Mouse (Mus musculus): ENCODE measurements around the gene Crybg2. TPM values are rescaled to one million over a fixed set of nuclear protein-coding genes. Genes with fewer than 3 reads are reported as not detected.

Gene Crybg2
- polyA plus RNA-seq (2015; fragmentation: Nextera tagmentation; extraction: Ambion mirVana): 3.8 and 6.6 TPM in 2 replicates

- no peaks in the 10 kb centered on the region for H3K4me1 ChIP-seq (ENCODE audit: control insufficient read depth, insufficient read depth, low read length)
- WGBS: 51% methylated on average over 28 of the region's 28 CpGs
Measured at GRCm38 (mm10) chr4:134060135-134060865, at the start of gene Crybg2. Gene Crybg2 (plus strand): TSS chr4:134060815.

GRCm38 (mm10) chr4:134011450-134012414 lies 48.9 kb upstream of the Crybg2 start:
- Histone ChIP-seq H3K36me3 (ENCODE audit: control insufficient read depth, insufficient read depth, low read length) (no peaks in the 10 kb centered on the region), H3K9me3 (replicated peaks; ENCODE audit: control insufficient read depth, low read length, poor library complexity, severe bottlenecking) (no peaks in the 10 kb centered on the region), H3K4me2 (ENCODE audit: low read length) (no peak overlapping the region), H3K9ac (ENCODE audit: low read depth, low read length) (no peak overlapping the region), H3K4me3 (ENCODE audit: low read depth, low read length) (no peak overlapping the region), H3K27ac (ENCODE audit: low read length) (no peak overlapping the region), H3K27me3 (ENCODE audit: control insufficient read depth, insufficient read depth, low read depth, low read length) (0 out of 2 replicates have a peak, but pooled peaks cover 3% of the 10 kb centered on the region), H3K4me1 (ENCODE audit: control insufficient read depth, insufficient read depth, low read length) (no peaks in the 10 kb centered on the region)
- 5% methylated on average over 16 of the region's 16 CpGs for WGBS
- ATAC-seq: no peak

More at GRCm38 (mm10) chr4:134060135-134060865, at the start of gene Crybg2:
- Histone ChIP-seq H3K4me2 (ENCODE audit: low read length) (no peak within 1 kb of the TSS), H3K27me3 (ENCODE audit: control insufficient read depth, insufficient read depth, low read depth, low read length) (peaks cover 3% of the 10 kb centered on the region; the same call in 1 of the 2 replicates), H3K9me3 (replicated peaks; ENCODE audit: control insufficient read depth, low read length, poor library complexity, severe bottlenecking) (no peaks in the 10 kb centered on the region), H3K27ac (ENCODE audit: low read length) (no peak within 1 kb of the TSS), H3K9ac (ENCODE audit: low read depth, low read length) (no peak within 1 kb of the TSS), H3K4me3 (ENCODE audit: low read depth, low read length) (no peak within 1 kb of the TSS), H3K36me3 (ENCODE audit: control insufficient read depth, insufficient read depth, low read length) (no peaks in the 10 kb centered on the region)
- no peak for ATAC-seq

- Histone ChIP-seq H3K4me1 (ENCODE audit: control insufficient read depth, insufficient read depth, low read length) (peaks cover 10% of the 10 kb centered on the region), H3K9ac (ENCODE audit: low read depth, low read length) (no peak overlapping the region), H3K9me3 (replicated peaks; ENCODE audit: control insufficient read depth, low read length, poor library complexity, severe bottlenecking) (no peaks in the 10 kb centered on the region), H3K4me3 (ENCODE audit: low read depth, low read length) (no peak overlapping the region), H3K27me3 (ENCODE audit: control insufficient read depth, insufficient read depth, low read depth, low read length) (peaks cover 10% of the 10 kb centered on the region; the same call in 1 of the 2 replicates), H3K27ac (ENCODE audit: low read length) (no peak overlapping the region), H3K4me2 (ENCODE audit: low read length) (no peak overlapping the region), H3K36me3 (ENCODE audit: control insufficient read depth, insufficient read depth, low read length) (no peaks in the 10 kb centered on the region)
- 0 out of 2 replicates have a peak, but pooled peaks have one; percentile 28 for ATAC-seq
- 46% methylated on average over 12 of the region's 12 CpGs for WGBS
Measured at GRCm38 (mm10) chr4:134012858-134013528, 47.6 kb upstream of the Crybg2 start.

DNA sequence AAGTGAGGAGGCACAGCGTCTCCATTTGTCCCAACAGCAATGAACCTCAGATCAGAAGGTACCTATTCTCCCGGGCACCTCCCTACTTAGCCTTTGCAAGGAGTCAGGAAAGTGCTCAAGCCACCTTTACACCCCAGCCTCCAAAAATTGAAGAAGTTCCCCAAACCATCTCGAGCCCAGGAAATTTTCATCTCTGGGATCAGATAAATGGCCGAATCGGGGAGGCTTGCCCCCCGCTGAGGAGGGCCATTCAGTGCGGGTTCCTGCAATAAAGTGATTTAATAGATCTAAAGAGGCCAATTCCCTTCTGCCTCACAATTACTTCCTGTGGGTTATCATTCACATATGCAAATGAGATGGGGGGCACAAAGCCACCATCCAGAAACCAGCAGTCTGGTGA lies 44.4 kb upstream of the Crybg2 start:
- Histone ChIP-seq H3K9me3 (replicated peaks; ENCODE audit: control insufficient read depth, low read length, poor library complexity, severe bottlenecking) (no peaks in the 10 kb centered on the region), H3K9ac (ENCODE audit: low read depth, low read length) (no peak overlapping the region), H3K27me3 (ENCODE audit: control insufficient read depth, insufficient read depth, low read depth, low read length) (peaks cover 20% of the 10 kb centered on the region), H3K27ac (ENCODE audit: low read length) (no peak overlapping the region), H3K4me2 (ENCODE audit: low read length) (no peak overlapping the region), H3K36me3 (ENCODE audit: control insufficient read depth, insufficient read depth, low read length) (no peaks in the 10 kb centered on the region), H3K4me3 (ENCODE audit: low read depth, low read length) (no peak overlapping the region), H3K4me1 (ENCODE audit: control insufficient read depth, insufficient read depth, low read length) (peaks cover 26% of the 10 kb centered on the region)
- WGBS: 4% methylated on average over 7 of the region's 7 CpGs
- ATAC-seq: no peak

DNA sequence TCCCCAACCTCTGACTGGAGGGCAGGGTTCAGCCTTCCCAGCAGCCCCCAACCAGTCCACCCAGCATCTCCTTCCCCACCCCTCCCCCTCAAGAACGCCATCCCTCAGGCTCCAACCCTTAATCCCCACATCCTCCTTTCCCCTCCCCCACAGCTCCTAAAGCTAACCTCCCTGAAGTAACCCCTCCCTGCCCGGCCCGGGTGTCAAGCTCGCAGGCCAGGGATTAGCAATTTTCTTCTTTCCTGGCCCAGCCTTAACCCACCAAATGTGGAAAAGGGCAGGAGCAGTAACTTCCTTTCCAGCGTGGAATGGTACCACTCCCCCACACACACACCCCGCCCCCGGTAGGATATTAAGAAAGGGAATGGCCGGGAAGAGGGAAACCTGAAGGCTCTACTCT lies 43.8 kb upstream of the Crybg2 start:
- ATAC-seq: no peak
- no peaks in the 10 kb centered on the region for H3K9me3 ChIP-seq (replicated peaks; ENCODE audit: control insufficient read depth, low read length, poor library complexity, severe bottlenecking)
- H3K4me3 ChIP-seq (ENCODE audit: low read depth, low read length): no peak overlapping the region
- no peak overlapping the region for H3K9ac ChIP-seq (ENCODE audit: low read depth, low read length)
- 2% methylated on average over 8 of the region's 8 CpGs for WGBS
- no peaks in the 10 kb centered on the region for H3K36me3 ChIP-seq (ENCODE audit: control insufficient read depth, insufficient read depth, low read length)
- peak overlapping the region; percentile 63; the same call in 1 of the 2 replicates for H3K4me2 ChIP-seq (ENCODE audit: low read length)
- H3K27ac ChIP-seq (ENCODE audit: low read length): no peak overlapping the region
- peaks cover 17% of the 10 kb centered on the region for H3K27me3 ChIP-seq (ENCODE audit: control insufficient read depth, insufficient read depth, low read depth, low read length)
- H3K4me1 ChIP-seq (ENCODE audit: control insufficient read depth, insufficient read depth, low read length): peaks cover 26% of the 10 kb centered on the region

DNA sequence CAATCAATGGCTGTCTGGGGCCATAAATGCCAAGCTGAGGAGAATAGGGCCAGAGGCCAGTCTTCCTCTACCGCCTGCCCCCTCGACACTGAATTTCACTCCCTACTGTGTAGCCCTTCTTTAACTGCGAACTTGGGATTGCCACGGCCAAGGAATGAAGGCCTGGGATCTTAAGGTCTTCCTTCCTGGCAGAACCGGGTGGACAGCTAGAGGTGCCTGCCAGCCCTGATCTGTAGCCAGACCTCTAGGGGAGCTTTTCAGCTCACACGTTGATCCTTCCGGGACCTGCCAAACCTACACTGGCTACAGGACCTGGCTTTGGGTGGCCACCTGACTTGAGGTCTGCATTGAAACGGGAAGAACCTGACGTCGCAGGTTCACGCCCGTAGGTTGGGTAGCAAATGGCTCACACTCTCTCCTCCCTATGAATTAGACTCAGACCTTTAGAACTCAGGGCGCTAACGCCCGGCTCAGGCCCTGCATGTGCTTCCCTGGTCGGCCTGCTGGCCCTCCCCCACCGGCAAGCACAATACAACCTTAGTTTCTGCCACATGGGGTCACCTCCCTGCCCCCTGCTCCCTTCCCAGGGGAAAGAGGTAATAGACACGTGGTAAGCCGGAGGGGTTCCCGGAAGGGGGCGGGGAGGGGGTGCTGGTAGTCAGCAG lies 43.3 kb upstream of the Crybg2 start:
- Histone ChIP-seq H3K27ac (ENCODE audit: low read length) (no peak overlapping the region), H3K4me1 (ENCODE audit: control insufficient read depth, insufficient read depth, low read length) (peaks cover 26% of the 10 kb centered on the region), H3K9ac (ENCODE audit: low read depth, low read length) (peak overlapping the region; percentile 52; the same call in 1 of the 2 replicates), H3K4me3 (ENCODE audit: low read depth, low read length) (peak overlapping the region; percentile 37), H3K9me3 (replicated peaks; ENCODE audit: control insufficient read depth, low read length, poor library complexity, severe bottlenecking) (no peaks in the 10 kb centered on the region), H3K27me3 (ENCODE audit: control insufficient read depth, insufficient read depth, low read depth, low read length) (peaks cover 17% of the 10 kb centered on the region), H3K4me2 (ENCODE audit: low read length) (peak overlapping the region; percentile 63), H3K36me3 (ENCODE audit: control insufficient read depth, insufficient read depth, low read length) (no peaks in the 10 kb centered on the region)
- ATAC-seq: no peak
- WGBS: 2% methylated on average over 21 of the region's 21 CpGs

- H3K9ac ChIP-seq (ENCODE audit: low read depth, low read length): peak overlapping the region; percentile 52
- peaks cover 17% of the 10 kb centered on the region for H3K27me3 ChIP-seq (ENCODE audit: control insufficient read depth, insufficient read depth, low read depth, low read length)
- no peak overlapping the region for H3K27ac ChIP-seq (ENCODE audit: low read length)
- H3K4me3 ChIP-seq (ENCODE audit: low read depth, low read length): peak overlapping the region; percentile 37
- WGBS: 0% methylated on average over 44 of the region's 46 CpGs
- H3K36me3 ChIP-seq (ENCODE audit: control insufficient read depth, insufficient read depth, low read length): no peaks in the 10 kb centered on the region
- H3K4me2 ChIP-seq (ENCODE audit: low read length): peak overlapping the region; percentile 63
- no peak for ATAC-seq
- no peaks in the 10 kb centered on the region for H3K9me3 ChIP-seq (replicated peaks; ENCODE audit: control insufficient read depth, low read length, poor library complexity, severe bottlenecking)
- H3K4me1 ChIP-seq (ENCODE audit: control insufficient read depth, insufficient read depth, low read length): peaks cover 26% of the 10 kb centered on the region
Measured at GRCm38 (mm10) chr4:134018038-134018778, 42.4 kb upstream of the Crybg2 start.

GRCm38 (mm10) chr4:134018779-134019145 lies 41.9 kb upstream of the Crybg2 start, which contains the start of gene Lin28a:
Gene Lin28a (minus strand): TSS chr4:134018841.
- Histone ChIP-seq H3K4me3 (ENCODE audit: low read depth, low read length) (peak within 1 kb of the TSS; percentile 37), H3K27ac (ENCODE audit: low read length) (peak within 1 kb of the TSS; percentile 68), H3K27me3 (ENCODE audit: control insufficient read depth, insufficient read depth, low read depth, low read length) (peaks cover 17% of the 10 kb centered on the region), H3K9me3 (replicated peaks; ENCODE audit: control insufficient read depth, low read length, poor library complexity, severe bottlenecking) (no peaks in the 10 kb centered on the region), H3K36me3 (ENCODE audit: control insufficient read depth, insufficient read depth, low read length) (no peaks in the 10 kb centered on the region), H3K9ac (ENCODE audit: low read depth, low read length) (peak within 1 kb of the TSS; percentile 53), H3K4me2 (ENCODE audit: low read length) (peak within 1 kb of the TSS; percentile 63), H3K4me1 (ENCODE audit: control insufficient read depth, insufficient read depth, low read length) (peaks cover 26% of the 10 kb centered on the region)
- ATAC-seq: peak; percentile 51; the same call in 1 of the 2 replicates
- 2% methylated on average over 8 of the region's 9 CpGs for WGBS

Data from midbrain, embryonic 16.5 days (tissue).